Mouse (Mus musculus) embryonic facial prominence, embryonic 14.5 days (tissue): Measurements from ENCODE around the gene Atp1b1. TPM values are rescaled to one million over a fixed set of nuclear protein-coding genes. Genes with fewer than 3 reads are reported as not detected.

Experiments
- ATAC-seq: fragments of 200-750 bp; cut with Nextera tagmentation; 2 replicates; pipeline ENCODE4 v1.8.0; 2017; ENCODE audit warnings: low read depth, moderate number of reproducible peaks, moderate TSS enrichment
- DNase-seq: peaks from one replicate; pipeline ENCODE4 v3.0.0-alpha.2; 2015; ENCODE audit warnings: low spot score
- H3K27ac ChIP-seq: fragments of 300-500 bp; sonication (generic); replicated peaks from 2 replicates; pipeline ENCODE4 v1.5.1; 2014; ENCODE audit warnings: low read depth, mild to moderate bottlenecking, low read length, moderate library complexity
- H3K27me3 ChIP-seq: fragments of 300-500 bp; sonication (generic); replicated peaks from 2 replicates; pipeline ENCODE4 v1.6.1; 2014; ENCODE audit warnings: low read length; ENCODE audit not compliant: control insufficient read depth, insufficient read depth
- H3K36me3 ChIP-seq: fragments of 300-500 bp; sonication (generic); 2 replicates; pipeline ENCODE4 v1.6.1; 2014; ENCODE audit warnings: low read length, mixed read lengths; ENCODE audit not compliant: control insufficient read depth, insufficient read depth
- H3K4me1 ChIP-seq: fragments of 300-500 bp; sonication (generic); 2 replicates; pipeline ENCODE4 v1.6.1; 2014; ENCODE audit warnings: antibody characterized with exemption, low read length; ENCODE audit not compliant: control insufficient read depth, insufficient read depth
- H3K4me2 ChIP-seq: fragments of 300-500 bp; sonication (generic); 2 replicates; pipeline ENCODE4 v1.6.1; 2014; ENCODE audit warnings: low read depth, mild to moderate bottlenecking, low read length, moderate library complexity, mixed read lengths
- H3K4me3 ChIP-seq: fragments of 300-500 bp; sonication (generic); 2 replicates; pipeline ENCODE4 v1.5.1; 2014; ENCODE audit warnings: low read depth, mild to moderate bottlenecking, low read length
- H3K9ac ChIP-seq: fragments of 300-500 bp; sonication (generic); 2 replicates; pipeline ENCODE4 v1.6.1; 2014; ENCODE audit warnings: low read depth, mild to moderate bottlenecking, low read length, moderate library complexity, mixed read lengths
- H3K9me3 ChIP-seq: fragments of 300-500 bp; sonication (generic); 2 replicates; pipeline ENCODE4 v1.6.1; 2016; ENCODE audit warnings: low read length; ENCODE audit not compliant: control insufficient read depth
- WGBS: fragments of 180-500 bp; shearing (Covaris S2); extraction: QIAGEN DNeasy Blood & Tissue Kit; methylation state at CpG from one replicate; pipeline ENCODE4 v1.1.7; 2014; 5-methylcytosine and 5-hydroxymethylcytosine counted together
- polyA plus RNA-seq: library from polyadenylated mRNA; unstranded; fragments of >200 nt; fragmentation: Nextera tagmentation; extraction: Ambion mirVana; gene quantifications from 2 replicates; pipeline ENCODE4 v1.2.1, GENCODE M21; 2014

Gene Atp1b1
- polyA plus RNA-seq, 1 experiment from 2014 or later, result 44.0 TPM

GRCm38 (mm10) chr1:164458621-164459051 lies 481 bp upstream of the Atp1b1 start:
- Histone ChIP-seq H3K27me3 (peaks cover 48% of the 10 kb centered on the region), H3K36me3 (no peaks in the 10 kb centered on the region), H3K4me3 (peak overlapping the region; percentile 70), H3K9me3 (no peaks in the 10 kb centered on the region), H3K4me2 (peak overlapping the region; percentile 88), H3K27ac (no peak overlapping the region), H3K4me1 (peaks cover 11% of the 10 kb centered on the region), H3K9ac (peak overlapping the region; percentile 49; the same call in 1 of the 2 replicates)
- DNase-seq (peak; percentile 13), ATAC-seq (peak; percentile 24)
- 3% methylated on average over 22 of the region's 22 CpGs for WGBS

- DNase-seq (peak; percentile 86), ATAC-seq (peak; percentile 87)
- Histone ChIP-seq H3K27ac (peak overlapping the region; percentile 84), H3K9ac (peak overlapping the region; percentile 69), H3K4me2 (peak overlapping the region; percentile 88), H3K4me1 (peaks cover 11% of the 10 kb centered on the region), H3K4me3 (peak overlapping the region; percentile 70), H3K27me3 (peaks cover 48% of the 10 kb centered on the region), H3K9me3 (no peaks in the 10 kb centered on the region), H3K36me3 (no peaks in the 10 kb centered on the region)
- under 1% methylated on average over 31 of the region's 76 CpGs for WGBS
These were observed 467 bp downstream of the Atp1b1 start for GRCm38 (mm10) chr1:164457531-164458244.

GRCm38 (mm10) chr1:164456731-164457130 lies 1.4 kb downstream of the Atp1b1 start:
- Histone ChIP-seq H3K27ac (no peak overlapping the region), H3K9me3 (no peaks in the 10 kb centered on the region), H3K4me1 (peaks cover 11% of the 10 kb centered on the region), H3K4me3 (peak overlapping the region; percentile 70), H3K4me2 (peak overlapping the region; percentile 88), H3K27me3 (peaks cover 48% of the 10 kb centered on the region), H3K9ac (peak overlapping the region; percentile 69), H3K36me3 (no peaks in the 10 kb centered on the region)
- no peak for ATAC-seq
- no peak for DNase-seq
- 4% methylated on average over 8 of the region's 8 CpGs for WGBS

GRCm38 (mm10) chr1:164456065-164456464 lies 2.1 kb downstream of the Atp1b1 start:
- no peak overlapping the region for H3K27ac ChIP-seq
- peaks cover 11% of the 10 kb centered on the region for H3K4me1 ChIP-seq
- DNase-seq (no peak), ATAC-seq (no peak)
- peak overlapping the region; percentile 88 for H3K4me2 ChIP-seq
- H3K4me3 ChIP-seq, result peak overlapping the region; percentile 70
- WGBS, result 24% methylated on average over 6 of the region's 6 CpGs
- peaks cover 48% of the 10 kb centered on the region for H3K27me3 ChIP-seq
- H3K9ac ChIP-seq, result no peak overlapping the region
- no peaks in the 10 kb centered on the region for H3K9me3 ChIP-seq
- H3K36me3 ChIP-seq, result no peaks in the 10 kb centered on the region

- H3K27ac ChIP-seq, result no peak overlapping the region
- ATAC-seq (no peak), DNase-seq (peak; percentile 26)
- peaks cover 44% of the 10 kb centered on the region for H3K27me3 ChIP-seq
- WGBS, result 56% methylated on average over 7 of the region's 7 CpGs
- no peak overlapping the region for H3K9ac ChIP-seq
- no peaks in the 10 kb centered on the region for H3K36me3 ChIP-seq
- peak overlapping the region; percentile 70; the same call in 1 of the 2 replicates for H3K4me3 ChIP-seq
- peaks cover 11% of the 10 kb centered on the region for H3K4me1 ChIP-seq
- H3K4me2 ChIP-seq, result peak overlapping the region; percentile 88
- H3K9me3 ChIP-seq, result no peaks in the 10 kb centered on the region
These were observed 2.5 kb downstream of the Atp1b1 start for GRCm38 (mm10) chr1:164455614-164456013.

- Histone ChIP-seq H3K9ac (peak overlapping the region; percentile 20; the same call in 1 of the 2 replicates), H3K4me3 (peak overlapping the region; percentile 16), H3K36me3 (no peaks in the 10 kb centered on the region), H3K4me2 (peak overlapping the region; percentile 40), H3K27me3 (peaks cover 39% of the 10 kb centered on the region), H3K27ac (no peak overlapping the region), H3K9me3 (no peaks in the 10 kb centered on the region), H3K4me1 (peaks cover 11% of the 10 kb centered on the region)
- DNase-seq, result peak; percentile 50
- WGBS, result 35% methylated on average over 14 of the region's 14 CpGs
- no peak for ATAC-seq
These were observed 3.3 kb downstream of the Atp1b1 start for GRCm38 (mm10) chr1:164454747-164455400.

- DNase-seq (no peak), ATAC-seq (no peak)
- Histone ChIP-seq H3K9me3 (no peaks in the 10 kb centered on the region), H3K27ac (no peak overlapping the region), H3K4me3 (no peak overlapping the region), H3K27me3 (peaks cover 31% of the 10 kb centered on the region), H3K4me2 (no peak overlapping the region), H3K9ac (no peak overlapping the region), H3K4me1 (peaks cover 10% of the 10 kb centered on the region), H3K36me3 (no peaks in the 10 kb centered on the region)
- WGBS, result 70% methylated on average over 5 of the region's 5 CpGs
These were observed 4.4 kb downstream of the Atp1b1 start for GRCm38 (mm10) chr1:164453739-164454138.

- Histone ChIP-seq H3K36me3 (no peaks in the 10 kb centered on the region), H3K4me2 (no peak overlapping the region), H3K9me3 (no peaks in the 10 kb centered on the region), H3K4me1 (peaks cover 6% of the 10 kb centered on the region; the same call in 1 of the 2 replicates), H3K4me3 (no peak overlapping the region), H3K27me3 (peaks cover 26% of the 10 kb centered on the region), H3K27ac (no peak overlapping the region), H3K9ac (no peak overlapping the region)
- ATAC-seq, result no peak
- no peak for DNase-seq
- 96% methylated on average over 8 of the region's 8 CpGs for WGBS
These were observed 5.0 kb downstream of the Atp1b1 start for GRCm38 (mm10) chr1:164453146-164453545.
